Mouse (Mus musculus) left cerebral cortex, adult 2 months (tissue): Measurements from ENCODE around the gene Nr2c2ap. TPM values are rescaled to one million over a fixed set of nuclear protein-coding genes. Genes with fewer than 3 reads are reported as not detected.

Experiments used
- DNase-seq, 2 experiments: peaks; one replicate each; pipeline ENCODE4 v3.0.0; 2021 to 2022; ENCODE audit warnings: low spot score in 2 of 2, mixed read lengths in 1 of 2; ENCODE audit errors: extremely low spot score in 1 of 2
- H3K27ac ChIP-seq: fragments of 200-600 bp; 2 replicates; pipeline ENCODE4 v1.8.1; 2022
- H3K4me3 ChIP-seq: fragments of 200-600 bp; 2 replicates; pipeline ENCODE4 v1.8.1; 2022
- CTCF ChIP-seq: fragments of 200-600 bp; IDR thresholded peaks from 2 replicates; pipeline ENCODE4 v1.8.1; 2022; ENCODE audit warnings: antibody characterized with exemption, mild to moderate bottlenecking, moderate library complexity
- intact Hi-C: fragments of 180-260 bp; cut with DNase I; formaldehyde crosslinking; loops from one replicate; pipeline ENCODE4 v1.15.1; 2025
- total RNA-seq, 2 experiments: library from RNA; stranded (reverse); gene quantifications; 2 replicates each; pipeline ENCODE4 v1.2.3; 2021

Nr2c2ap gene
- total RNA-seq, 2 experiments from 2014 or later, result 20.7 to 22.0 TPM

DNA sequence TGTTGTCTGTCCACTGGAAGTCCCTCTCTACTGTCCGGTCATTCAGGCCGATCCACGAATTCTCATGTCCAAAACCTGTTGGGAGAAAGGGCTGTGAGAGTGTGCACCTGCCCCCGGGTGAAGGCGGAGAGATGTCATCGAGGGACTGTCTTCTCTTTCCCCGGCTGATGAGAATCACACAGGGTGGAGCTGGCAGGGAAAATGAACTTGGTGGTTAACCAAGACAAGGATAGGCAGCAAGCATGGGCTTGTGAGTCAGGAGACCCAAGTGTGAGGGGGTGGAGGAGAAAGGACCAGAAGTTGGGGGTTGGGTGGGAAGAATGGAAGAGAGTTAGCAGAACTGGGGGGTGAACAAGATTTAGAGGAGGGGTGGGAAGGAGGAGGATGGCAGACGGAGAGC, 30.9 kb upstream of the Nr2c2ap start:
- H3K27ac ChIP-seq, result peak overlapping the region; percentile 94

GRCm38 (mm10) chr8:70104506-70104905, 26.6 kb upstream of the Nr2c2ap start:
- intact Hi-C loops, result no loop called here

More for the DNA sequence above, 30.9 kb upstream of the Nr2c2ap start:
- H3K4me3 ChIP-seq, result no peak overlapping the region
- DNase-seq, result peak in 1 of 2 experiments; percentile 55
- no peak for TF ChIP-seq CTCF
- intact Hi-C loops, result loop anchor here (1.0 kb wide), 1 partner anchor 18 kb away; no protein-coding TSS in a partner anchor

GRCm38 (mm10) chr8:70104922-70105321, 26.2 kb upstream of the Nr2c2ap start:
- intact Hi-C loops, result no loop called here
- peak overlapping the region; percentile 67 for H3K27ac ChIP-seq
- TF ChIP-seq CTCF, result no peak
- DNase-seq, result no peak
- no peak overlapping the region for H3K4me3 ChIP-seq

More at GRCm38 (mm10) chr8:70104506-70104905, 26.6 kb upstream of the Nr2c2ap start:
- DNase-seq, result peak in 1 of 2 experiments; percentile 41
- no peak overlapping the region for H3K4me3 ChIP-seq
- H3K27ac ChIP-seq, result peak overlapping the region; percentile 67
- TF ChIP-seq CTCF, result peak; percentile 56

DNA sequence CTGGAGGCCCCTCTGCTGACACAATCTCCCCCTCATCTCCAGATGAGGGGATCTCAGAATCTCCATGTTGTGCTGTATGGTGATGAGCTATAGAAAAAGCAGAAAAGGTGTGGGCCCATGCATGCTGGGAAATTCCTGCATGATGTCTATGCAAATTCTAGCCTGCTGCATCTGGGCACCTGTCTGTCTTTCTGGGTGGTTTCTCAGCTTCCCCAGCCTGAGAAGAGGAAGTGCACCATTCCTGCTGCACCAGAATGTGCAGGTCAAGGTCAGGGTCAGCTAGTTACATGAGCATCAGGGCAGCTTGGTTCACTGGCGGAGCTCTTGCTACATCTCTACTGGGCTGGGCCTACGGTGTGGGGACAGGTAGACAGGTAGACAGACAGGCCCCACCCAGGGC, 20.7 kb upstream of the Nr2c2ap start:
- intact Hi-C loops, result no loop called here
- Histone ChIP-seq H3K27ac (no peak overlapping the region), H3K4me3 (no peak overlapping the region)
- no peak for TF ChIP-seq CTCF
- no peak for DNase-seq

DNA sequence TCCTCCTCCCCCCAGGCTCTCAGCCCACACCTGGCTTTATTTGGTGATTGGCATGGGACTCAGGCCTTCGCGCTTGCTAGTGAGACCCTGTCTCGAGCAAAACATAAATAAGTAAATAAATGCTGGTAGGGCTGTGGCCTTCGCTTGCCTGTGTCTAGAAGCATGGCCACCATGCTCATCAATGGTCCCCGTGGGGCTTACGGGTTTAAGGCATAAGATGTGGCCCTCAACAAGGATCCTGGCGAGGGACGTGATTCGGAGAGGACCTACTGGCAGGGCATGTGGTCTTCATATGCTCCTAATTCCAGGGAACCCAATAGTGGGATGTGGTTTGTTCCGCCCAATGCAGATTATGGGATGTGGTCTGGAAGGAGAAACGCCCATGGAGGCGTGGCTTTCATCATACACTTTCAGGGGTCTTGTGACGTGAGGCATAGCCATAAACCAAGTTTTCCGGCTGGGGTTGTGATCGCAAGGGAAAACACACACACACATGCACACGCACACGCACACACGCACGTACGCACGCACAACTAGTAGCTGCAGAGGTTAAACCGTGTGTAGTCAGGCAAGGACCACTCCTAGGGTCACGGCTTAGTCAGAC, 19.8 kb upstream of the Nr2c2ap start:
- Histone ChIP-seq H3K4me3 (no peak overlapping the region), H3K27ac (peak overlapping the region; percentile 32; the same call in 1 of the 2 replicates)
- intact Hi-C loops, result no loop called here
- no peak for TF ChIP-seq CTCF
- no peak for DNase-seq

- DNase-seq, result no peak
- no peak overlapping the region for H3K4me3 ChIP-seq
- H3K27ac ChIP-seq, result no peak overlapping the region
- no peak for TF ChIP-seq CTCF
- intact Hi-C loops, result no loop called here
These were observed 18.6 kb upstream of the Nr2c2ap start for GRCm38 (mm10) chr8:70112401-70113016.

DNA sequence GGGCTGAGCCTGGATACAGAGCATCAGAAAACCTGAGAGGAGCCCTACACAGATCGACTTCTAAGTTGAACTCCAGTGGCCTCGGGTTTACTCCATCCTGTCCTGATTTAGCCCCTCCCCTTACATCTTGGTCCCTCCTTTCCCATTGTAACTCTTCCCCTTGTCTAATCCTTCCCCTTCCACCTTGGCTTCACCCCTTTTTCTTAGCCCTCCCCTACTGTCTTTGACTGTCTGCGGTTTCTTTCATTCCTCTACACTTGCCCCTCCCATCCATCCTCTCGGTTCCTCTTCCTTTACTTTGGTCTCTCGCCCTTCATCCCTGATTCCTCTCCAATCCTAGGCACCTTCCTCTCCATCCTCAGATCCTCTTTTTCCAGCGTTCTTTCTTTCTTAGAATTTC, 16.6 kb upstream of the Nr2c2ap start:
- Histone ChIP-seq H3K27ac (no peak overlapping the region), H3K4me3 (no peak overlapping the region)
- TF ChIP-seq CTCF, result no peak
- DNase-seq, result no peak
- intact Hi-C loops, result no loop called here

DNA sequence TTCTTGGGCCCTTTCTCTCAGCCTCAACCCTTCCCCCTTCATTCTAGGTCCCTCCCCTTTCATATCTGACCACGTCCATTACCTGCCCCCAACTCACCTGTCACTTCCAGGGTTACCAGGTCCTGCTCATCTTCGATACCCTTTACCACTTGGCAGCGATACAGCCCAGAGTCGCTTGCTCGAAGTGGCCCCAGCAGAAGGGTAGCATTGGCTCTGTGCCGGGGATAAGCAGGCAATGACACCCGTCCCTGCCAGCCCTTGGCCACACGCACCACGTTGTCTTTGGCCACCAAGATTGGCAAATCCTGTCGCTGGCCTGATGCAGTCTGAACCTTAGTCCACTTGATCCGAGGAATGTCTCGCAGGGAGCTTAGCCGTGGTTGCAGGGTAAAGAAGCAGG, 16.2 kb upstream of the Nr2c2ap start:
- no peak for TF ChIP-seq CTCF
- H3K4me3 ChIP-seq, result no peak overlapping the region
- H3K27ac ChIP-seq, result no peak overlapping the region
- intact Hi-C loops, result no loop called here
- no peak for DNase-seq

GRCm38 (mm10) chr8:70117611-70118010, 13.5 kb upstream of the Nr2c2ap start:
- H3K4me3 ChIP-seq, result peak overlapping the region; percentile 56
- TF ChIP-seq CTCF, result no peak
- intact Hi-C loops, result loop anchor here (1.0 kb wide), 1 partner anchor 17 kb away; no protein-coding TSS in a partner anchor
- no peak for DNase-seq
- peak overlapping the region; percentile 40; the same call in 1 of the 2 replicates for H3K27ac ChIP-seq

DNA sequence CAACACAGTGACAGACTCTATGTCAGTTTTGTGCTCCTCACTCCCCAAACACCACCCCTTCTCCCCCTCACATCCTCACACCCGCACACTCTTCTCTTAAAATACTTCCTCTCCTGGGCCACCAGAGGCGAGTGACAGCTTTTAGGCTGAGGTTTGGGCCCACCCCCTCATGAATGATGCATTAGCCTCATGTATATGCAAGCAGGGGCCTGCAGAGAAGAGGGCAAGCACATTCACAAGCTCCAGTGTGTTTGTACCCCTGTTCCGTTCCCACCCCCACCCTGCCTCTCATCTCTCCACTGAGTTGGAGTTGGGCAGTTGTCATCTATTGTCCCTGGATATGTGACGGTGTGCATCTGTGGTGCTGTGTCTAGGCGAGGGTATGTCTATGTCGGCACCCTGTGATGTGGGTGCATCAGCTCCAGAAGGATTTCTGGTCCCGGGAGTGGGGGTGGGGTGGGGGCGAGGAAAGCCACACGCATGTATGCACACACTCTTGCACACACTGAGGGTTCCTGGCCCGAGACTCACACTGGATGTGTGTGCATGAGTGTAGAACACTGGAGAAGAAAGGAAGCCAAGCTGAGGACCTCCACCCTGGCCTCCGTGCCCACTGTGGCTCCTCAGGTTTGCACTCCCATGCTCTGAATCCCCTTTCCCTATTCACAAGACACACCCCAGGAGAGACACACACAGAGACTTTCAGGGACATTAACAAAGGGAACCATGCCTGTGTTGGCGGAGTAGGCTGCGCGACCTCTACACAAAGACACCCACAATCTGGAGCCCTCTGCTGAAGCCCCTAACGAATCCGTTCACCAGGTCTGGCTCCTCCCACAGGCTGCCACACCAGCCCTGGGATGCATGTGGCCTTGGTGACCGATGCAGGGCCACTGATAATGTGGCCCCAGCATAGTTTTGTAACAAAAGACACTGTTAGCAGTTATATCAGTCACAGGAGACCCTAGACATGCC, 12.1 kb upstream of the Nr2c2ap start:
- intact Hi-C loops, result loop anchor here (1.0 kb wide), 1 partner anchor 19 kb away; no protein-coding TSS in a partner anchor
- peak; percentile 68 for DNase-seq
- TF ChIP-seq CTCF, result peak; percentile 32
- H3K27ac ChIP-seq, result peak overlapping the region; percentile 88
- peak overlapping the region; percentile 56 for H3K4me3 ChIP-seq

GRCm38 (mm10) chr8:70120667-70121066, 10.5 kb upstream of the Nr2c2ap start, which contains the start of gene Ncan:
Gene Ncan, minus strand, starts transcription at chr8:70120873.
- H3K27ac ChIP-seq, result peak within 1 kb of the TSS; percentile 88
- intact Hi-C loops, result loop anchor here (2.0 kb wide), 1 partner anchor 34 kb away; no protein-coding TSS in a partner anchor
- no peak for TF ChIP-seq CTCF

GRCm38 (mm10) chr8:70122863-70123262, 8.3 kb upstream of the Nr2c2ap start:
- intact Hi-C loops, result no loop called here
- Histone ChIP-seq H3K4me3 (no peak overlapping the region), H3K27ac (no peak overlapping the region)
- DNase-seq, result no peak
- peak; percentile 69 for TF ChIP-seq CTCF

More at GRCm38 (mm10) chr8:70120667-70121066, 10.5 kb upstream of the Nr2c2ap start, which contains the start of gene Ncan:
- H3K4me3 ChIP-seq, result peak within 1 kb of the TSS; percentile 56
- peak; percentile 91 to 93 for DNase-seq
